Mouse (Mus musculus): Measurements from ENCODE around the gene Exoc6b. TPM values are rescaled to one million over a fixed set of nuclear protein-coding genes. Genes with fewer than 3 reads are reported as not detected.

The Exoc6b gene
- polyA plus RNA-seq, 1 experiment from 2014 or later: 34.2 TPM

DNA sequence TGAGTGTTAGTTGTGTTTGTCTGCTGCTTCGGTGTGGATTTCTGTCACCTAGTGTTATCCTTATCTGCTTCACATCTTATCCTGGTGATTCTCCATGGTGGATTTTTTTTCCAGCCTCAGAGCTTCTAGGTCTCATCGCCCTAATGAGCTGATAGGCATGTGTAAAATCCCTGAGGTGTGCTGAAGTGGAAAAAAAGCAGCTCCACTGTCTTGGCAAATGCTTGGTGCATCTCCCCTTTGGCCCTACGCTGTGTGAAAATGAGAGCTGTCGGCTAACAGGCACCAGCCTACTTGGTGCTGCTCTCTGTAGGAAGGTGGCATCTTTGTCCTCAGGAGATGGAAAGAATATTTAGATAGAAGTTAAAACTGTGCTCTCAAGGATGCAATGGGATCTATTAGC, 422.1 kb downstream of the Exoc6b start:
- no peak overlapping the region for H3K27ac ChIP-seq
- WGBS: 40% methylated on average over 4 of the region's 4 CpGs
- no peak overlapping the region for H3K4me2 ChIP-seq
- no peak for ATAC-seq (ENCODE audit: borderline replicate concordance, extremely low read depth, low FRiP score, low TSS enrichment)
- H3K27me3 ChIP-seq: no peaks in the 10 kb centered on the region
- no peaks in the 10 kb centered on the region for H3K4me1 ChIP-seq
- H3K4me3 ChIP-seq: no peak overlapping the region
- H3K9ac ChIP-seq: no peak overlapping the region
- no peaks in the 10 kb centered on the region for H3K36me3 ChIP-seq
- H3K9me3 ChIP-seq: no peaks in the 10 kb centered on the region

- H3K9ac ChIP-seq: no peak overlapping the region
- no peaks in the 10 kb centered on the region for H3K4me1 ChIP-seq
- H3K9me3 ChIP-seq: no peaks in the 10 kb centered on the region
- no peak overlapping the region for H3K27ac ChIP-seq
- 39% methylated on average over 2 of the region's 2 CpGs for WGBS
- H3K4me3 ChIP-seq: no peak overlapping the region
- no peaks in the 10 kb centered on the region for H3K36me3 ChIP-seq
- no peaks in the 10 kb centered on the region for H3K27me3 ChIP-seq
- ATAC-seq (ENCODE audit: borderline replicate concordance, extremely low read depth, low FRiP score, low TSS enrichment): no peak
- no peak overlapping the region for H3K4me2 ChIP-seq
These were observed 422.6 kb downstream of the Exoc6b start for GRCm38 (mm10) chr6:84646696-84647095.

DNA sequence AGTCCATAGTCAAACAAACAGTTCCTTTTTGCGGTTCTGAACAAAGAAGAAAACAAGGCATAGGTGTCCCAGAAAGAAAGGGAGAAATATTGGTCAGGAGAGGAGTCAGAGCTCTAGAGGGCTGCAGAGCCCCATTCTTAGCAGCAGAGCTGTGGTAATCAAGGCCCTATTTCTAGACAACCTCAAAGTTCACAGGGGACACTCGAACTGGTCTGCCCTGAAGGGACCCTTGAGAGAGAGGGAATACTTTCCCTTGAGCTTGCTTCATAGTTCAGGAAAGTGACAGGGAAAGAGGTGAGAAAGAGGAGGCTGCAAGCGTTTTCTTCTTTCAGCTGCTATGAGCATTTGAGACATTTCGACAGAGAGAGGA, 428.3 kb downstream of the Exoc6b start:
- Histone ChIP-seq H3K9me3 (no peaks in the 10 kb centered on the region), H3K9ac (no peak overlapping the region), H3K4me2 (no peak overlapping the region), H3K36me3 (no peaks in the 10 kb centered on the region), H3K27me3 (no peaks in the 10 kb centered on the region), H3K4me3 (no peak overlapping the region), H3K27ac (peak overlapping the region; percentile 43), H3K4me1 (peaks cover 28% of the 10 kb centered on the region)
- no peak; the same call in 1 of the 2 replicates for ATAC-seq (ENCODE audit: borderline replicate concordance, extremely low read depth, low FRiP score, low TSS enrichment)
- 17% methylated on average over 4 of the region's 4 CpGs for WGBS

DNA sequence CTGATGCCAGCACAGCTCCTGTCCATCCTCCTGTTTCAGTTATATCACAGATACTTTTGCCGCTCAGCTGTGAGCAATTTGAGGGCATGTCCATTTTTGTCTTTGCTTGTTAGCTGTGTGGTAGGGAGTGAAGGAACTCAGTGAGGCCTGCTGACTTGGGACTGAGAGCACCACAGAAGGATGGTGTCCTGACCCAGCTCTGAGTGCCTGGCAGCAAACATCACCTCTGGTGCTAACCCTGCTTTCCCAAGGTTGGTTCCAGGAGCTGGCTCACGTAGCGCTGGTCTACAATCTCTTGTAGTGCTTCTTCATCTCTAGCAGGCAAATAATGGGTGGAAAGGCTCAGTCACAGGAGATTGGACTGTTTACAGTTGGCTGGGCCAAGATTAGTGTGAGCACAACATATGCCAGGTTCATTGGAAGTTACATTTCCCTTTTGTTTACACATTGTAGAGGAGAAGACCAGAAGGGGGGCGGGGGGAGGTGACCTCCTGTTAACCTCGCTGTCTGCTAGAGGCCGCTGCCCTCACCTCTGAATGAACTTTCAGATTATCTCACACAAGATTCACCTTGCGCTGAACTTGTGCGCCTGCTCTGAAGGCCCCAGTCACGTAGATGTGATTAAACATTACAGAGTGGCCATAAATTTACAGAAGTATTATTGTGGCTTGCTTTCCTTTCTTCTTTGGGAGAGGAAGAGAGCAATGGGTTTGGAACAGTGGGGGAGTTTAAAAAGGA, 428.8 kb downstream of the Exoc6b start:
- no peaks in the 10 kb centered on the region for H3K9me3 ChIP-seq
- H3K27ac ChIP-seq: peak overlapping the region; percentile 43
- no peak overlapping the region for H3K9ac ChIP-seq
- no peaks in the 10 kb centered on the region for H3K27me3 ChIP-seq
- 16% methylated on average over 9 of the region's 9 CpGs for WGBS
- no peaks in the 10 kb centered on the region for H3K36me3 ChIP-seq
- H3K4me2 ChIP-seq: peak overlapping the region; percentile 6; the same call in 1 of the 2 replicates
- ATAC-seq (ENCODE audit: borderline replicate concordance, extremely low read depth, low FRiP score, low TSS enrichment): peak; percentile 86
- H3K4me1 ChIP-seq: peaks cover 28% of the 10 kb centered on the region
- no peak overlapping the region for H3K4me3 ChIP-seq

DNA sequence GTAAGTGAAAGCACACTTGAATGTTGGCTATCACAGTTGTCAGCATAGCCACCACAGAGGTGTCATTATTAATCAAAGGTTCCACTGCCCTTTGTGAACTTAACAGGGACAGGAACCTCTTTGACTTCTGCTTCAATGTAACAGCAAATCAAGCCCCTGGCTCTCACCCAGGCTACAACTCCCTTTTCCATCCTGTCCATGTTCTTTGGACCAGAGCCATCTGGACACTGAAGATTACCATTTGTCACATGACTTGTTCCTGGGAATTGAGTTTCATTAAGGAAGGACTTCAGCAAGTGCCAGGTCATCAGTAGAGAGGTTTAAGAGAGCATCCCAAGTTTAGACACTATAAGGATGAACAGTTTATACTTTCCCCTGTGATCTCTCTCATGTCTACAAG, 431.1 kb downstream of the Exoc6b start:
- no peaks in the 10 kb centered on the region for H3K36me3 ChIP-seq
- H3K4me3 ChIP-seq: no peak overlapping the region
- peaks cover 28% of the 10 kb centered on the region for H3K4me1 ChIP-seq
- no peak for ATAC-seq (ENCODE audit: borderline replicate concordance, extremely low read depth, low FRiP score, low TSS enrichment)
- no peaks in the 10 kb centered on the region for H3K9me3 ChIP-seq
- no peaks in the 10 kb centered on the region for H3K27me3 ChIP-seq
- H3K27ac ChIP-seq: no peak overlapping the region
- H3K4me2 ChIP-seq: no peak overlapping the region
- H3K9ac ChIP-seq: no peak overlapping the region

- Histone ChIP-seq H3K9ac (no peak overlapping the region), H3K4me1 (no peaks in the 10 kb centered on the region), H3K27me3 (no peaks in the 10 kb centered on the region), H3K27ac (no peak overlapping the region), H3K36me3 (no peaks in the 10 kb centered on the region), H3K4me3 (no peak overlapping the region), H3K4me2 (no peak overlapping the region), H3K9me3 (no peaks in the 10 kb centered on the region)
- WGBS: 78% methylated on average over 2 of the region's 2 CpGs
- ATAC-seq (ENCODE audit: borderline replicate concordance, extremely low read depth, low FRiP score, low TSS enrichment): no peak
These were observed 437.7 kb downstream of the Exoc6b start for GRCm38 (mm10) chr6:84631588-84631987.

GRCm38 (mm10) chr6:84630276-84630675, 439.0 kb downstream of the Exoc6b start:
- 0% methylated on average over 1 of the region's 1 CpGs for WGBS
- no peaks in the 10 kb centered on the region for H3K9me3 ChIP-seq
- H3K27me3 ChIP-seq: no peaks in the 10 kb centered on the region
- H3K4me1 ChIP-seq: no peaks in the 10 kb centered on the region
- H3K36me3 ChIP-seq: no peaks in the 10 kb centered on the region
- ATAC-seq (ENCODE audit: borderline replicate concordance, extremely low read depth, low FRiP score, low TSS enrichment): no peak
- no peak overlapping the region for H3K4me3 ChIP-seq
- H3K4me2 ChIP-seq: no peak overlapping the region
- no peak overlapping the region for H3K9ac ChIP-seq
- no peak overlapping the region for H3K27ac ChIP-seq

DNA sequence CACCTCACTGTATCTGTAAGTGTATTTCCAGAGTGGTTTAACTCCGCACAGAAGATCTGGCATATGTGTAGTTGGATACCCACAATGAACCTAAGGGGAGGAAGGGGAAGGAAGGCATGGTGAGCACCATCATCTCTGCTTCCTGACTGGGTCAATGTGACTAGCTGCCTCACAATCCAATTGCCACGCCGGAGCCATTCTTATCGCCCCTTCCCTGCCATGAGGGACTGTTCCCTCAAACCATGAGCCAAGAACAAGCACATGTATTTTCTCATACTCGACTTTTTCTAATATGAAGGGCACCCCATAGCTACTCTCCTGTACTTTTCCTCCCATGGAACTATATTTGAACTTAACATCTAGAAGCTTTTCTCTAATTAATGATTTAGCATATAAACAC, 440.5 kb downstream of the Exoc6b start:
- H3K4me2 ChIP-seq: no peak overlapping the region
- WGBS: 81% methylated on average over 5 of the region's 5 CpGs

GRCm38 (mm10) chr6:84626398-84626797, 442.9 kb downstream of the Exoc6b start:
- no peaks in the 10 kb centered on the region for H3K36me3 ChIP-seq
- H3K4me3 ChIP-seq: no peak overlapping the region
- H3K27ac ChIP-seq: no peak overlapping the region
- no peak overlapping the region for H3K4me2 ChIP-seq
- H3K9me3 ChIP-seq: no peaks in the 10 kb centered on the region
- no peak overlapping the region for H3K9ac ChIP-seq
- no peaks in the 10 kb centered on the region for H3K4me1 ChIP-seq
- no peak for ATAC-seq (ENCODE audit: borderline replicate concordance, extremely low read depth, low FRiP score, low TSS enrichment)
- 80% methylated on average over 2 of the region's 2 CpGs for WGBS
- no peaks in the 10 kb centered on the region for H3K27me3 ChIP-seq

More for the DNA sequence above, 440.5 kb downstream of the Exoc6b start:
- H3K9me3 ChIP-seq: no peaks in the 10 kb centered on the region
- no peak overlapping the region for H3K9ac ChIP-seq
- H3K4me3 ChIP-seq: no peak overlapping the region
- no peaks in the 10 kb centered on the region for H3K27me3 ChIP-seq
- no peak for ATAC-seq (ENCODE audit: borderline replicate concordance, extremely low read depth, low FRiP score, low TSS enrichment)
- no peaks in the 10 kb centered on the region for H3K36me3 ChIP-seq
- no peaks in the 10 kb centered on the region for H3K4me1 ChIP-seq
- H3K27ac ChIP-seq: no peak overlapping the region

GRCm38 (mm10) chr6:84619166-84619565, 450.1 kb downstream of the Exoc6b start:
- Histone ChIP-seq H3K27ac (no peak overlapping the region), H3K4me3 (no peak overlapping the region), H3K9me3 (no peaks in the 10 kb centered on the region), H3K27me3 (no peaks in the 10 kb centered on the region), H3K4me2 (no peak overlapping the region), H3K9ac (no peak overlapping the region), H3K36me3 (no peaks in the 10 kb centered on the region; the same call in 1 of the 2 replicates), H3K4me1 (no peaks in the 10 kb centered on the region)
- ATAC-seq (ENCODE audit: borderline replicate concordance, extremely low read depth, low FRiP score, low TSS enrichment): no peak
- 89% methylated on average over 6 of the region's 6 CpGs for WGBS

- H3K9ac ChIP-seq: no peak overlapping the region
- no peak overlapping the region for H3K4me2 ChIP-seq
- no peaks in the 10 kb centered on the region for H3K4me1 ChIP-seq
- H3K9me3 ChIP-seq: no peaks in the 10 kb centered on the region
- no peaks in the 10 kb centered on the region for H3K27me3 ChIP-seq
- no peak overlapping the region for H3K4me3 ChIP-seq
- WGBS: 84% methylated on average over 1 of the region's 1 CpGs
- ATAC-seq (ENCODE audit: borderline replicate concordance, extremely low read depth, low FRiP score, low TSS enrichment): no peak
- no peak overlapping the region for H3K27ac ChIP-seq
- no peaks in the 10 kb centered on the region; the same call in 1 of the 2 replicates for H3K36me3 ChIP-seq
These were observed 452.3 kb downstream of the Exoc6b start for GRCm38 (mm10) chr6:84617051-84617450.

DNA sequence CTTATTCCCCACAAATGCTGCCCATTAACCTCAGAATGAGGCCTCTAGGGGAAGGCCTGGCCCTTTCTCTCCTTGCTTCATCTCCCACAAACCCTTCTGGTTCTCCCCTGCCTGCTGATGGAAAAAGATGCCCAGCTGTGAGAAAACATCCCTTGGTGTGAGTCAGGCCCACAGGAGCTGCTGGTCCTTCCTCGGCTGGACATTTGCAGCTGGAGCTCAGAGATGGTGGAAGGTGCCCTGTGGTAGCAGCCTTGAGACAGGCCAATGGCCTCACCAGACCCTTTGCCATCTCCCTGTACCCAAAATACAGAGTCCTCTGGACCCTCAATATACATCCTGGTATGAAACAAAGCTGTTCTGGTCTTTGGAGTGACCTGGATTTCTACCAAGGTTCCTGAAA, 452.7 kb downstream of the Exoc6b start:
- H3K9me3 ChIP-seq: no peaks in the 10 kb centered on the region
- no peaks in the 10 kb centered on the region for H3K27me3 ChIP-seq
- WGBS: 83% methylated on average over 1 of the region's 1 CpGs
- H3K9ac ChIP-seq: no peak overlapping the region
- no peak for ATAC-seq (ENCODE audit: borderline replicate concordance, extremely low read depth, low FRiP score, low TSS enrichment)
- H3K36me3 ChIP-seq: no peaks in the 10 kb centered on the region; the same call in 1 of the 2 replicates
- H3K27ac ChIP-seq: no peak overlapping the region
- H3K4me1 ChIP-seq: no peaks in the 10 kb centered on the region
- H3K4me2 ChIP-seq: no peak overlapping the region
- no peak overlapping the region for H3K4me3 ChIP-seq

DNA sequence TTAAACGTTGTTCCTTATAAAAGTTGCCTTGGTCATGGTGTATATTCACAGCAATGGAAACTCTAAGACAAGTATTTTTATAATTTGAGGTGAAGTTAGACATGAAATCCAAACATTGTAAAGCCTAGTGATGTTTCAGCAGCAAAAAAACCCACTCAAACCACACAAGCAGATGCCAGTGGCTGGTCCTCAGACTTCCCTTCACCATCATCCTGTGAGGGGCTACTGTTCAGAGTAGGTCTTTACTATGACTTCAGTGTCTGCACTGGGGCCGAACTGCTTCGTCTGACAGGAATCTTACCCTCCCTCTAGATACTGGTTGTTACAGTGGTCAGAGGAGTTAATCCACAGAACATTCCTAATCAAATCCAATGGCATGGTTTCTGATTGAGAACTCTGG, 455.8 kb downstream of the Exoc6b start:
- no peak overlapping the region for H3K4me2 ChIP-seq
- no peak for ATAC-seq (ENCODE audit: borderline replicate concordance, extremely low read depth, low FRiP score, low TSS enrichment)
- no peaks in the 10 kb centered on the region for H3K36me3 ChIP-seq
- H3K4me1 ChIP-seq: no peaks in the 10 kb centered on the region
- no peak overlapping the region for H3K4me3 ChIP-seq
- H3K9ac ChIP-seq: no peak overlapping the region
- no peaks in the 10 kb centered on the region for H3K27me3 ChIP-seq
- no peak overlapping the region for H3K27ac ChIP-seq
- H3K9me3 ChIP-seq: no peaks in the 10 kb centered on the region
- 77% methylated on average over 3 of the region's 3 CpGs for WGBS

Data from lung, embryonic 15.5 days (tissue).